ENCODE assay signal across 8 mouse cellular contexts in the genomic region with DNA sequence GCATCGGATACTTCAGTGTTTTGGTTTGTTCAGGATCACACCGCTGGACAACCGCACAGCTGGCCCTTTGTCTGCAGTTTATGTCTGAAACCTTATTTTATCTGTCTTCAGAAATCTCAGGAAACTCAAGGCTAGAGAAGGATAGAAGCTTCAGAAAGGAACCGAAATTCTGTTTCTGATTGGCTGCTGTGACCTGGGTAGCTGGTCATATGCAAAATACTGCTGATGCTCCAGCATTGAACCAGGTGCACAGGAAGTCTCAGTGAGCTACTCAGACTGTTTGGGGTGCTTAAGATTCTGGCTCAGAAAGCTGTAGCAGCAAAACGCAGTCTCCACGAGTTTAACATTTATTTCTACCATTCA. TPM values are rescaled to one million over a fixed set of nuclear protein-coding genes. Genes with fewer than 3 reads are reported as not detected.
A peak's percentile ranks its signal among the peaks of the same experiment; 100 is the strongest.
DNase-seq lines count a peak whose midpoint lies in the region; ATAC-seq and TF ChIP-seq lines count a peak whose summit lies in the region.

No protein-coding gene starts in this region.

- H3K36me3 ChIP-seq in forebrain, embryonic 14.5 days (ENCODE audit: control insufficient read depth, insufficient read depth, low read length) = no peaks in the 10 kb centered on the region
- peaks cover 4% of the 10 kb centered on the region; the same call in 1 of the 2 replicates for H3K36me3 ChIP-seq in liver, embryonic 13.5 days

- H3K9ac ChIP-seq in forebrain, embryonic 14.5 days (ENCODE audit: low read length) = peak overlapping the region; percentile 87
- H3K9ac ChIP-seq in liver, embryonic 13.5 days = peak overlapping the region; percentile 82

- no peak for TF ChIP-seq CTCF in layer of hippocampus, adult 2 months (conservative IDR thresholded peaks at IDR 0.05)

- H3K27ac ChIP-seq in layer of hippocampus, adult 2 months = peak overlapping the region; percentile 92
- H3K27ac ChIP-seq in forebrain, embryonic 14.5 days (ENCODE audit: low read depth, low read length) = peak overlapping the region; percentile 74
- peak overlapping the region; percentile 69; the same call in 1 of the 2 replicates for H3K27ac ChIP-seq in liver, embryonic 13.5 days

- no peak for DNase-seq in layer of hippocampus, adult 2 months (ENCODE audit: low spot score in 2 of 2)
- no peak for DNase-seq in layer of hippocampus, adult 11-12 months (ENCODE audit: low spot score)
- peak; percentile 79 for DNase-seq in R1 (ENCODE audit: low read depth, low spot score)
- DNase-seq in forebrain, embryonic 14.5 days (ENCODE audit: low spot score) = peak; percentile 68
- DNase-seq in liver, embryonic 13.5 days = no peak
- peak; percentile 29 for DNase-seq in skeletal muscle tissue, adult 2 months (ENCODE audit: low read depth, low spot score)
- no peak for DNase-seq in gastrocnemius, postnatal 14 days
- DNase-seq in cerebellum, adult 18-20 months = no peak

- H3K27me3 ChIP-seq in forebrain, embryonic 14.5 days (replicated peaks; ENCODE audit: control insufficient read depth, insufficient read depth, low read length) = no peaks in the 10 kb centered on the region
- no peaks in the 10 kb centered on the region for H3K27me3 ChIP-seq in liver, embryonic 13.5 days

- H3K4me3 ChIP-seq in layer of hippocampus, adult 2 months = peak overlapping the region; percentile 76
- peak overlapping the region; percentile 81 for H3K4me3 ChIP-seq in forebrain, embryonic 14.5 days (ENCODE audit: low read depth, low read length)
- H3K4me3 ChIP-seq in liver, embryonic 13.5 days (replicated peaks) = peak overlapping the region; percentile 87

- peak overlapping the region; percentile 52 for H3K4me2 ChIP-seq in forebrain, embryonic 14.5 days (ENCODE audit: low read length)
- peak overlapping the region; percentile 74 for H3K4me2 ChIP-seq in liver, embryonic 13.5 days

- intact Hi-C loops in gastrocnemius, postnatal 14 days (cut with DNase I; ENCODE audit: low total_unique reads) = no loop called here

- no peaks in the 10 kb centered on the region for H3K9me3 ChIP-seq in forebrain, embryonic 14.5 days (replicated peaks; ENCODE audit: control insufficient read depth, low read length)
- no peaks in the 10 kb centered on the region for H3K9me3 ChIP-seq in liver, embryonic 13.5 days (replicated peaks)

- under 1% methylated on average over 6 of the region's 6 CpGs for WGBS in forebrain, embryonic 14.5 days
- WGBS in liver, embryonic 13.5 days (ENCODE audit: insufficient replicate concordance) = under 1% methylated on average over 6 of the region's 6 CpGs

- H3K4me1 ChIP-seq in forebrain, embryonic 14.5 days (ENCODE audit: control insufficient read depth, insufficient read depth, low read length) = peaks cover 4% of the 10 kb centered on the region; the same call in 1 of the 2 replicates
- H3K4me1 ChIP-seq in liver, embryonic 13.5 days (replicated peaks) = peaks cover 11% of the 10 kb centered on the region

- ATAC-seq in forebrain, embryonic 14.5 days = peak; percentile 73
- peak; percentile 79 for ATAC-seq in liver, embryonic 13.5 days (ENCODE audit: low read depth)

RNA-seq across cellular contexts. Expression of a gene that starts 0.4 kb away (rescaled TPM):
- 1 to 10 TPM; 4.7 to 5.1 TPM for total RNA-seq in layer of hippocampus, adult 2 months (2021)
- 9.5 and 10.1 TPM in 2 replicates for polyA plus RNA-seq in forebrain, embryonic 14.5 days (2014; fragmentation: Nextera tagmentation; extraction: Ambion mirVana)
- polyA plus RNA-seq in liver, embryonic 13.5 days (2015; fragmentation: Nextera tagmentation; extraction: Ambion mirVana) = 1.6 and 2.4 TPM in 2 replicates
- total RNA-seq in gastrocnemius, postnatal 14 days (2021) = 1 to 10 TPM in 1 of 2 experiments, under 1 TPM in 1; 0.86 to 1.0 TPM

Comparison
In these comparisons a context has a peak if more than half of its experiments do, and no peak if none do; other contexts are left out.
1. DNase-seq: peak in R1 (single experiment), forebrain, embryonic 14.5 days (single experiment) and skeletal muscle tissue, adult 2 months (single experiment); none in layer of hippocampus, adult 2 months (0 of 2), layer of hippocampus, adult 11-12 months (single experiment), liver, embryonic 13.5 days (single experiment), gastrocnemius, postnatal 14 days (single experiment) and cerebellum, adult 18-20 months (0 of 2).
2. Peak in every context shown above with its lines, with median percentiles within 50 percentile points of each other: H3K27ac ChIP-seq and H3K4me3 ChIP-seq.